Mouse (Mus musculus) megakaryocyte, embryonic 14.5 days (primary cell): ENCODE measurements at regions not wholly inside any gene's neighbourhood (a gene's known extent, or its start where the extent isn't known, plus 50 kb on each side); places are given as distances from the start of the nearest gene placed in this dataset.

Experiments used
- FLI1 ChIP-seq: IDR thresholded peaks from 2 replicates; pipeline ENCODE4 v1.6.1; 2012; ENCODE audit warnings: low read length, inconsistent platforms, mixed read lengths
- GATA1 ChIP-seq: IDR thresholded peaks from 3 replicates; pipeline ENCODE4 v1.6.1; 2012; ENCODE audit warnings: mixed read lengths, low read length, inconsistent platforms, borderline replicate concordance

DNA sequence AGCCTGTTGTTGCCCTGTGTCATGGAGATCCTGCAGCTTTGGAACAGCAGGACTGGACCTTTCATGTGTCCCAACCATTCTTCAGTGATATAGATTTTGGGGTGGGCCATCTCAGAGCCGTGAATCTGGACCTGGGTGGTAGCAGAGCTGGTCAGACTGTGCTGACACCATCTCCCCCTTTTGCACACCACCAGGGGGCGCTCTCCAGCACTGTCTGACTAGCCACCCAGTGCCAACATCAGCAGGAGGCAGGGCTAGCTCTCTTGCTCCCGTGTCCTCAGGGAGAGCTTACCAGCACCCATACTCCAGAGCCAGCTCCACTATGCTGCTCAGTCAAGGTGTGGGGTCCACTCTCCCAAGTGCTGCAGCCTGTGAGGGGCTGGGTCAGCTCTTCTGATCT, 199.8 kb upstream of the Ctbp2 start:
- TF ChIP-seq GATA1 (no peak), FLI1 (no peak)
